Mouse (Mus musculus): ENCODE data around the gene Minar1. TPM values are rescaled to one million over a fixed set of nuclear protein-coding genes. Genes with fewer than 3 reads are reported as not detected.

Gene Minar1
- polyA plus RNA-seq, 1 experiment from 2014 or later: 0.08 TPM

DNA sequence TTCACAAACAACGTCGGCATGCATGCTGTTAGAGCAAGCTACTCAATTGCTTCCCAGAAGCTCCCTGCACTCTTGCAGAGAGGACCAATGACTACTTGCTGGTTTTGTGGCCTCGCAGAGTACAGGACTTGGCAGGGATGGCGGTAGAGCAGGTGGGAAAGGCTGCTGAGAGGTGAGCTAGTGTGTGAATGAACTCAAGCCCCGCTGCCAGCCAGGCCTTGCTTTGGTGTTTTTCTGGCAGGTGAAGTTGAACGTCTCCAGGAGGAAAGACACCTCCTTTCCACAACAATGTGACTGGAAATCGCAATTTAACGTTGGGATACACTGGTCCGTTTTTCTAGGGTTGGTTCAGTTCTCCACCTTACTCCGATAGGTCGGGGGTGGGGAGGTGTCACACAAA is 1.2 kb downstream of the Minar1 start:
- H3K9me3 ChIP-seq (ENCODE audit: control insufficient read depth): no peaks in the 10 kb centered on the region
- no peak for TF ChIP-seq CTCF (IDR thresholded peaks at IDR 0.05; ENCODE audit: low read depth)
- peaks cover 4% of the 10 kb centered on the region; the same call in 1 of the 2 replicates for H3K4me1 ChIP-seq (replicated peaks; ENCODE audit: control insufficient read depth, insufficient read depth, low read length)
- WGBS: 16% methylated on average over 11 of the region's 11 CpGs
- no peak for ATAC-seq
- H3K4me2 ChIP-seq (replicated peaks; ENCODE audit: low read depth): peak overlapping the region; percentile 90
- H3K27ac ChIP-seq (ENCODE audit: low read depth, low read length): no peak overlapping the region
- peak overlapping the region; percentile 43 for H3K4me3 ChIP-seq (ENCODE audit: low read depth, low read length)
- H3K9ac ChIP-seq (ENCODE audit: low read depth, low read length): no peak overlapping the region
- peaks cover 8% of the 10 kb centered on the region for H3K27me3 ChIP-seq (replicated peaks; ENCODE audit: control insufficient read depth, insufficient read depth, low read length)
- no peaks in the 10 kb centered on the region for H3K36me3 ChIP-seq (ENCODE audit: control insufficient read depth, insufficient read depth)

DNA sequence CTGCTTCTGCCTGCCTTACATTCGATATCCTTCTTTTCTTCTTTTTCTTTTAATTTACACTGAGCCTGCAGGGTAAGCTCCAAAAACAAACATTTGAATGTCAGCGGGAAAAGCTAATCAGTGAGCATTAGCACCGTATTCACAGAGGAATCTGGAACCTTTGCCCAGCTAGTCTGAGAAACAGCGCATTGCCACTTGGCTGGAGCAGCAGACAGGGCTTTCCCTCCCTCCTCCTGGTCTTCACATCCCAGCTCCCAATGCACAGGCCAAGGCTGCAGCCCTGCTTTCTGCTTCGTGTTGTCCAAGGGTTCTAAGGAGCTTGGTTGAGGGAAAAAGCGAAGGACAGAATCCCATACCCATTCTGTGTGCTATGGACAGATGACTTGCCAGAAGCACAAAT is 2.6 kb downstream of the Minar1 start:
- H3K4me3 ChIP-seq (ENCODE audit: low read depth, low read length): no peak overlapping the region
- no peak overlapping the region for H3K27ac ChIP-seq (ENCODE audit: low read depth, low read length)
- H3K9ac ChIP-seq (ENCODE audit: low read depth, low read length): no peak overlapping the region
- 38% methylated on average over 6 of the region's 6 CpGs for WGBS
- ATAC-seq: no peak
- peaks cover 4% of the 10 kb centered on the region; the same call in 1 of the 2 replicates for H3K4me1 ChIP-seq (replicated peaks; ENCODE audit: control insufficient read depth, insufficient read depth, low read length)
- H3K27me3 ChIP-seq (replicated peaks; ENCODE audit: control insufficient read depth, insufficient read depth, low read length): peaks cover 8% of the 10 kb centered on the region
- H3K4me2 ChIP-seq (replicated peaks; ENCODE audit: low read depth): no peak overlapping the region
- H3K9me3 ChIP-seq (ENCODE audit: control insufficient read depth): no peaks in the 10 kb centered on the region
- TF ChIP-seq CTCF (IDR thresholded peaks at IDR 0.05; ENCODE audit: low read depth): no peak
- H3K36me3 ChIP-seq (ENCODE audit: control insufficient read depth, insufficient read depth): no peaks in the 10 kb centered on the region

DNA sequence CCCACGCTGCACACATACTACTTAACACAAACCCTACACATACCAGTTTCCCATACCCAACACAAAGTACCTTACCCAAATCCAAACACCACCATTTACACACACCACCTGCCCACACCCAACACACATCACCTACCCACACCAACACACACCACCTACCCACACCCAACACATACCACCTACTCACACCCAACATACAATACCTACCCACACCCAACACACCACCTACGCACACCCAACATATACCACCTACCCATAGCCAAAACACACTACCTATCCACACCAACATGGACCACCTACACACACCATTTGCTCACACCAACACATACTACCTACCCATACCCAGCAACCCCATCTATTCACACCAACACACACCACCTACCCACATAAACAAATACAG is 6.0 kb downstream of the Minar1 start:
- no peak for TF ChIP-seq CTCF (IDR thresholded peaks at IDR 0.05; ENCODE audit: low read depth)
- Histone ChIP-seq H3K36me3 (ENCODE audit: control insufficient read depth, insufficient read depth) (no peaks in the 10 kb centered on the region), H3K27ac (ENCODE audit: low read depth, low read length) (no peak overlapping the region), H3K27me3 (replicated peaks; ENCODE audit: control insufficient read depth, insufficient read depth, low read length) (peaks cover 5% of the 10 kb centered on the region; the same call in 1 of the 2 replicates), H3K4me1 (replicated peaks; ENCODE audit: control insufficient read depth, insufficient read depth, low read length) (no peaks in the 10 kb centered on the region), H3K4me2 (replicated peaks; ENCODE audit: low read depth) (no peak overlapping the region), H3K9ac (ENCODE audit: low read depth, low read length) (no peak overlapping the region), H3K4me3 (ENCODE audit: low read depth, low read length) (no peak overlapping the region), H3K9me3 (ENCODE audit: control insufficient read depth) (no peaks in the 10 kb centered on the region)
- WGBS: 94% methylated on average over 2 of the region's 2 CpGs
- ATAC-seq: no peak

DNA sequence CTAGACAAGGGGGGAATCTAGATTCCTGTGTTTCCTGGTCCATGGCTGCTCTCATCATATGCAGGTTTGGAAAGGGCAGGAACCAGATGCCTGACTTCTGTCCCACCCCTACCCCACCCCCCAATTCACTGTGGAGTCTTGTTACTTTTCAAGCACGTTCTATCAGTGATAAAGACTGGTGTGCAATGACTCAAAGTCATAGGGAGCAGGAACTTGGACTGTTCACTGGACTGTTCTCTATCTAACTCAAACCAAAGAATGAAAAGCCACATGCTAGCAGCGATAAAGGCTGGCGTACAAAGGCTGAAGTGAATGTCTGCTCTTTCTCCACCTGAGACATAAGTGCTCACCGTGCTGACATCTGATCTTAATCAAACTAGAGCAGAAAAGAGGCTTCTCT is 12.3 kb downstream of the Minar1 start:
- no peak for TF ChIP-seq CTCF (IDR thresholded peaks at IDR 0.05; ENCODE audit: low read depth)
- ATAC-seq: peak; percentile 44; the same call in 1 of the 2 replicates
- Histone ChIP-seq H3K27ac (ENCODE audit: low read depth, low read length) (no peak overlapping the region), H3K9ac (ENCODE audit: low read depth, low read length) (no peak overlapping the region), H3K9me3 (ENCODE audit: control insufficient read depth) (no peaks in the 10 kb centered on the region), H3K27me3 (replicated peaks; ENCODE audit: control insufficient read depth, insufficient read depth, low read length) (no peaks in the 10 kb centered on the region), H3K4me1 (replicated peaks; ENCODE audit: control insufficient read depth, insufficient read depth, low read length) (peaks cover 5% of the 10 kb centered on the region), H3K36me3 (ENCODE audit: control insufficient read depth, insufficient read depth) (no peaks in the 10 kb centered on the region), H3K4me3 (ENCODE audit: low read depth, low read length) (no peak overlapping the region), H3K4me2 (replicated peaks; ENCODE audit: low read depth) (no peak overlapping the region)
- 16% methylated on average over 4 of the region's 4 CpGs for WGBS

DNA sequence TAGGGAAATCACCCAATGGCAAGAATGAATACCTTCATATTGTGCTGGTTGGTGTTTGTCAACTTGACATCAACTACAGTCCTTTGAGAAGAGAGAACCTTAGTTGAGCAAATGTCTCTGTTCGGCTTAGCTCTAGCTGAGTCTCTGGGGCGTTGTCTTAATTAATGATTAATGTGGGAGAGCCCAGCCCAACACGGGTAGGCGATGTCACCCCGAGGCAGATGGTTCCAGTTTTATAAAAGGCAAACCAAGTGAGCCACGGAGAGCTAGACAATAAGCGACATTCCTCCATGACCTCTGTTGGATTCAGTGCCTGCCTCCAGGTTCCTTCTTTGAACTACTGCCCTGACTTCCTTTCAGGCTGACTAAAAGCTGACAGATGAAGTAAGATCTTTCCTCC is 15.6 kb downstream of the Minar1 start:
- Histone ChIP-seq H3K4me1 (replicated peaks; ENCODE audit: control insufficient read depth, insufficient read depth, low read length) (peaks cover 5% of the 10 kb centered on the region), H3K27me3 (replicated peaks; ENCODE audit: control insufficient read depth, insufficient read depth, low read length) (no peaks in the 10 kb centered on the region), H3K4me3 (ENCODE audit: low read depth, low read length) (no peak overlapping the region), H3K9me3 (ENCODE audit: control insufficient read depth) (no peaks in the 10 kb centered on the region), H3K9ac (ENCODE audit: low read depth, low read length) (no peak overlapping the region), H3K27ac (ENCODE audit: low read depth, low read length) (no peak overlapping the region), H3K4me2 (replicated peaks; ENCODE audit: low read depth) (peak overlapping the region; percentile 27), H3K36me3 (ENCODE audit: control insufficient read depth, insufficient read depth) (no peaks in the 10 kb centered on the region)
- 36% methylated on average over 7 of the region's 7 CpGs for WGBS
- no peak for TF ChIP-seq CTCF (IDR thresholded peaks at IDR 0.05; ENCODE audit: low read depth)
- ATAC-seq: peak; percentile 75

DNA sequence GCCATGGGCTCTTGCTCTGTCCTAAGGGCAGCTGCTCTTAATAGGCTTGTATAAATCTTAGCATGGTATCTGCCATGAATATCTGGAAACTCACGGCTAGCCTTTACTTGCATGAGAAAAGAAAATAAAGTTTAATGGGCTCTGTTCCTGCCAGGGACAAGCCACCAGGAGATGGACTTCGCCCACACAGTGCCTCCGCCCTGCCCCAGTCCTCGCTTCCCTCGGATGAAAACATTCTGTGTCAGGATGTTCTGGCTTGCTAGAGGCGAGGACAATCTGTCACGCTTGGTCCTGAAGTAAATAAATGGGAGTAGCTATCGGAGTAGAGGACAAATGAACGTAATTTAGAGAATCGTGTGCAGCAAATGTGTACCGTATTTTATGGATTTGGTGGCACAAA is 16.7 kb downstream of the Minar1 start:
- TF ChIP-seq CTCF (IDR thresholded peaks at IDR 0.05; ENCODE audit: low read depth): no peak
- Histone ChIP-seq H3K9ac (ENCODE audit: low read depth, low read length) (no peak overlapping the region), H3K36me3 (ENCODE audit: control insufficient read depth, insufficient read depth) (no peaks in the 10 kb centered on the region), H3K4me1 (replicated peaks; ENCODE audit: control insufficient read depth, insufficient read depth, low read length) (peaks cover 5% of the 10 kb centered on the region), H3K9me3 (ENCODE audit: control insufficient read depth) (no peaks in the 10 kb centered on the region), H3K4me2 (replicated peaks; ENCODE audit: low read depth) (peak overlapping the region; percentile 21; the same call in 1 of the 2 replicates), H3K27ac (ENCODE audit: low read depth, low read length) (peak overlapping the region; percentile 66; the same call in 1 of the 2 replicates), H3K4me3 (ENCODE audit: low read depth, low read length) (no peak overlapping the region), H3K27me3 (replicated peaks; ENCODE audit: control insufficient read depth, insufficient read depth, low read length) (no peaks in the 10 kb centered on the region)
- WGBS: 22% methylated on average over 11 of the region's 11 CpGs
- ATAC-seq: peak; percentile 90

DNA sequence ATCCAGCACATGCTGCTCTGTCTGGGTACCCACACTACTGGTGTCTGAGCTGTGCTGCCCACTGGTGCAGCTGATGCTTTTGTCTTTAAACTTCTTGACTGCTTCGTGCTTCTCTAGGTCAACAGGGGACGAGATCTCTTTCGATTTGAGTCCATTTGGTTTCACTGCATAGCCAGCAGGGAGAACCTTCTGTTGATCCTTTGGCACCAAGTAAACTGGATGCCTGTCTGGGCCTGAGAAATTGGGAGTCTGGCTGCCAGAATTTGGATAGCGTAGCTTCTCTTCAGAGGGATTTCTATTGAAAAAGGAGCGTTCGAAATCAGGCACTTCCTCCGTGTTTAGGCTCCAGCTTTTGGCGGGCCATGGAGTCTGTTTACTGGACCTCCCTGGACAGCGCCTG is 21.0 kb downstream of the Minar1 start:
- Histone ChIP-seq H3K27ac (ENCODE audit: low read depth, low read length) (no peak overlapping the region), H3K9ac (ENCODE audit: low read depth, low read length) (no peak overlapping the region), H3K9me3 (ENCODE audit: control insufficient read depth) (no peaks in the 10 kb centered on the region), H3K4me2 (replicated peaks; ENCODE audit: low read depth) (no peak overlapping the region), H3K36me3 (ENCODE audit: control insufficient read depth, insufficient read depth) (no peaks in the 10 kb centered on the region), H3K27me3 (replicated peaks; ENCODE audit: control insufficient read depth, insufficient read depth, low read length) (no peaks in the 10 kb centered on the region), H3K4me1 (replicated peaks; ENCODE audit: control insufficient read depth, insufficient read depth, low read length) (peaks cover 4% of the 10 kb centered on the region), H3K4me3 (ENCODE audit: low read depth, low read length) (no peak overlapping the region)
- 92% methylated on average over 9 of the region's 9 CpGs for WGBS
- TF ChIP-seq CTCF (IDR thresholded peaks at IDR 0.05; ENCODE audit: low read depth): no peak
- no peak for ATAC-seq

Measured in intestine, postnatal 0 days (tissue).